Mouse (Mus musculus): Measurements from ENCODE around the gene Thumpd2.

Thumpd2 gene

DNA sequence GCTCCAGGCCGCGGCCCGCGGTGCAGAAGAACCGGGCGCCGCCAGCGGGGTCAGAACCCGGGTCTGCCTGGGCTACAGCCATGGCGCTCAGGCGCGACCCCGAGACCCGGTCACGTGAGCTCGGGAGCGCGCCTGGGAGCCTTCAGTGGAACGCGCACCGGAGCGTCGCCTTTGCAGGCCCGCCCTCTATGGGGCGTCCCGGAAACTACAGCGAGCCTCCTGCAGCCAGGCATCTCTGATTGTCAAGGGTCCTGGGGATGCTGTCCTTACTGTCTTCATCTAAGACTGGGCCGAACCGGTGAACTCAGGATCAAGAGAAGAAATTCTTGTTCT is at the start of gene Thumpd2:
Thumpd2 (minus strand) TSS at position 104 of the 333 bp plus-strand sequence.
- peak; percentile 78 to 83 for DNase-seq (ENCODE audit: low spot score in 2 of 2)

DNA sequence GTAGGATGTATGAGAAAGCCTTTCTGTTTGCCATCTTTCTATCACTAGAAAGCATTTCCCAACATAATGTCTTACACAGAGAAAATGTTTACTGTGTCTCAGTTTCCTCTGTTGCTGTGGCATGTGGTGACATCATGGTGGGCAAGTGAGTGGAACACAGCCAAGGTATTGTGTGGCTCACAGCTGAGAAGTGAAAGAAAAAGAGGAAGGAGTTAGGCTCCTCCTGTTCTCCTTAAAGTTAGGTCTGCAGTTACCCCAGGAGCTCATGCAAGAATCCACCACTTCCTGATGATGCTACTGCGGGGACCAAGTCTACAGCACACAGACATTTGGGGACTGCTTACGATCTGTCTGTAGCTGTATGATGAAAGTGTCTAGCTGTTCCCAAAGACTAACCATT is 39.4 kb upstream of the Thumpd2 start:
- no peak for DNase-seq (ENCODE audit: low spot score in 2 of 2)

DNA sequence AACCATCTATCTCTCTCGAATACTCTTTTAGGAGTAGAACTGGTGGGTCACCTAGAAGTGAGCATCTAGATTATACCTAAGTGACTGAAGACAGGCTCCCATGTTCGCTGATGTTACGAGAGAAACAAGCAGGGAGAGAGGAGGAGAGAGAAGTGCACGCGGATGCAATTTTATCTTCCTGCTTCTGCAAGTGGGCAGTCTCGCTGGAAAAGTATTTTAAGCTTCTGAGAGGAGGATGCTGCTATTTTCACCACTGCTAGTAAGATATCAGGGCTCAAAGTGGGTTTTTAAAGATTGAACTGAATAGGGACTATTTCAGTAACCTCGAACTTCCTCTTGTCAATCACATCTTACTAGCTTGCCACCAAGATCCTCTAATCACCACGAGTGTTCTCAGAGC is 38.0 kb upstream of the Thumpd2 start:
- DNase-seq (ENCODE audit: low spot score in 2 of 2), result no peak

DNA sequence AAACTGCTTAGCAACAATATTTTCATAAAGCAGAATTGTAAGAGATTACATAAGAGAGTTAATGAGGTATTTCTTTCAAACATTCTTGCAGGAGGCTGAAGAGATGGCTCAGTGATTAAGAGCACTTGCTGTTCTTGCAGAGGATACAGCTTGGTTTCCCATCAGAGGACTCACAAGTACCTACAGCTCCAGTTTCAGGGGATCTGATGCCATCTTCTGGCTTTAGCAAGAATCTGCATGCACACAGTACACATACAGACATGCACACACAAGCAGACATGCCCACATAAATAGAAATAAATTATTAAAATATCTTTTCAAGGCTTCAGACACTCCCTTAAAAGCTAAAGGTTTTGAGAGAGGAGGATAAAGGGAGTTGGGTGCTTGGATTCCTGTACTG is 33.6 kb upstream of the Thumpd2 start:
- DNase-seq (ENCODE audit: low spot score in 2 of 2), result no peak

DNA sequence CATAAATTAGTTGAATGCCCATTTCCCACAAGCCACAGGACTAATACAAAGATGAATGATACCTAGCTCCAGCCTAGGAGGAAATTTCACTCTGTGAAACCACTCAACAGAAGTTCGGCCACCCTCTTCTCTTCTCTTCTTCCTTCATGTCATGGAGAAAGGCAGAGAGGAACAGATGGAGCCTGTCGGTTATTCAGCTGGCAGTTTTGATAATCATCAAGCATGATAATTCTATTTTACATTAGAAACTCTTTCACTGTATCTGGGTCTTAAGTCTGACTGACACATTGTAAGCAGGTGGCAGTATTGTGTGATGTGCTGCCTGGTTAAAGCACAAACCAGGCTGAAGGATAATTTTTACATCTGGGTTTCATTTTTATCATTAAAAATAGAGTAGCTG is 31.6 kb upstream of the Thumpd2 start:
- no peak for DNase-seq (ENCODE audit: low spot score in 2 of 2)

DNA sequence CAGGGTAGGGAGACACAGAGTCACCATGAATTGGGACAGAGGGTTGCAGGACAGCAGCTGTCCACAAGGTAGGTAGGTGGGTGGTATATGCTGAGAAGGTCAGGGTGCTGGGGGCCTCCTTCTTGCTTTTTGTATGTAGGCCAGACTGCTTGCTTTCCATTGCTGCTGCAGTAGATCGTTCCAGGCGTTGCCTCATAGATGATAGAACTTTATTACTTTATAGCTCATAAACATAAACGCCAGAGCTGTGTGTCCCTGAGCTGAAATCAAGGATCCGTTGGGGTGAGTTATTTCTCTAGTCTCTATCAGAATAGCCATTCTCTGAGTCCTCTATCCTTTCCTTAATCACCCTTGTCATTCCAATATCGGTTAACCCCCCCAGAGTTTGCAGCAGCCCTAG is 27.9 kb upstream of the Thumpd2 start:
- no peak for DNase-seq (ENCODE audit: low spot score in 2 of 2)

DNA sequence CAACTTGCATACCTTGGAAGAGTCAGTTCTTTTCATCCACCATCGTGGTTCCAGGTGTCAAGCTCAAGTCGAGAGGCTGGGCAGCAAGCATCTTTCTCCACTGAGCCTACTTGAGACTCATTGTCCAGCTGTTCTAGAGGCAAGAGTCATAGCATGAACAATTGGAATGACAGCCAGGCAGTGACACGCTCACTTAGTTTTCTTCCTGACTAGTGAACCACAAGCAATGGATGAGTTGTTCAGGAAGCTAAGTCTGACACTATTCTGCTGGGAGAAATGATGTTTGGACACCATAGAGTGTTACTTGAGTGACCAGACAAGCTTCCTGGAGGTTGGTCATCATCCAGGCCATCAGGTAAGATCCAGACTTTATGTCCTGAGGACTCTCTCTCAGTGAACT is 24.0 kb upstream of the Thumpd2 start:
- DNase-seq (ENCODE audit: low spot score in 2 of 2), result no peak

DNA sequence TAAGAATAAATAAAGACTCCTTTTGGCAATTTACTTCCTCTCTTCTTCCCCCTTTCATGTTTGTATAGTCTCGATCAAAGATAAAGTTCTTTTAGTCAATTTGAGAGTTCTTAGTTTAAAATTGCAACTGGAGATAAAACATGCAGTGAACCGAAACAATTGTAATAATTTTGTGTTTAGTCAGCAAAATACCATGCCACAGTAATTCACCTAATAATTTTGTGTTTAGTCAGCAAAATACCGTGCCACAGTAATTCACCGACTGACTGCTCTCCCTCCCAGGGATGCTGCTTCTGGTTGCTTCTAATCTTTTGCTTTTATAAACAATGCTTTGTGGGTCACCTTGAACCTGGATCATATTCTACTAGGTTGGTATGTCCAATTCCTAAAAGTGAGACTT is 22.9 kb upstream of the Thumpd2 start:
- no peak for DNase-seq (ENCODE audit: low spot score in 2 of 2)

DNA sequence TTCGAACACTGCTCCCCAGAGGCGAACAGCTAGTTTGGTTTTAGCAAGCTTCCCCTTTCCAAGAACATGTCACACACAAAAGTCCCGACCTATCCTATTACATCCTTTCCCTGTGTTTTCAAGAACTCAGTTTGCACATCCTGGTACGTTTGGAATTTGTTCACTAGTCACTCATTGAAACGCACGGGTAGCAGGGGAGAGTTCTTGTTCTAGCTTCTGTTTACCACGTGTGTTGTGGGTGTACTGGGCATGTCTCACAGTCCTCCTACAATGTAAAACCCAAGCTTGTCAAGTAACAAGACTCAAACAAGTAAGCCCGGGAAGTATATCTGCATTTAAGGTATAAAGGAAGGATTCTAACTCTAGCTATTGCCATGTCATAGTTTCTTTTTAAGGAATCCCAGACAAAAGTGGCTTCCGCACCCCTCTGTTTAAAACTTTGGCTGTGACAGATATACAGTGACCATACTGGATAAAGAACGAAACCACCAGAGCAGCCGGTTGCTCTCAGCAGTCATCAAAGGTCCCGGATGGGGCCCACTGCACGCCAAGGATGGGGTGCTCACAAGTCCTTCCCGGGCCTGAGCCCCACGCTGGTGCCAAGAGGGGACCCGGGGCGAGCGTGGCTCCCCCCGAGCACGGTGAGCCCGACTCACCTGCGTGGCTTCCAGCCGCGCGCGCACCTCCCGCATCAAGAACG is 453 bp downstream of the Thumpd2 start:
- DNase-seq (ENCODE audit: low spot score in 2 of 2), result no peak

DNA sequence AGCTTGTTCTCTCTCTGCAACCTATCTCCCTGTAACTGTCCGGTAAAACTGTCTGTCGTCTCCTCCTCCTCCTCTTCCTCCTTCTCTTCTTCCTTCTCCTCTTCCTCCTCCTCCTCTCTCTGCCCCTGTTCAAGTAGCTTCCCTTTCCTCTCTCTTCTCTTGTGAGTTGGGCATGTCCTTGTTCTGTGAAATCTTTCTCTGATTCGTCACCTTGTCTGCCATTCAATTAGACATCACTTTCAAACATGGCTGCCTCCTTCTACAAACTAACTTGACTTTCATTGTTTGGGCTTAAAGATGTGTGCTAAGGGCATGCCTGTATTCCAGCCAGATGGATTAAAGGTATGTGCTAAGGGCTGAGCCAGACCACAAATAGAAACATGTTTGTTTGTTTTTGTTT is 1.5 kb downstream of the Thumpd2 start:
- DNase-seq (ENCODE audit: low spot score in 2 of 2), result no peak

DNA sequence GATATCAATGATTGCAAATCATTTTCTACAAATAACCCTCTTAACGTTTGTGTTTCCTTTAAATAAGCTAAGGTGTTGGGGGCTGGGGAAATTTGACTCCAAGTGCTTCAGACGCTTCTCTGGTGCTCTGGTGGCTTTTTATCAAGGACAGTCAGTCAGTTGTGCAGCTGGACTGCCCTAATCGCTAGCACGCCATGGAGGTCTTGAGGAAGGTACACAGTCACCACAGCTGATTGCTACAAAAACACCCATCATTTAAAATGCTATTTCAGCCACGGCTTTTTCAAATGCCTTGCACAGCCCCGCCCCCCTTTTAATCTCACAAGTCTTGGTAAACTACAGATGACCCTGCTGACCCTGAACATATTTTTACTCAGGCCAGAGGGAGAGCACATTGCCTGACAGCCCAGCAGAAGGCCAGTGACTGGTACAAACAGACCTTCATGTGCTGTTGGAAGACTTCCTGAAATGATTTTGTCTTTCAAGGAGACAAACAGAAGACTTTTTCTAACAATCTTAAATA is 2.5 kb downstream of the Thumpd2 start:
- DNase-seq (ENCODE audit: low spot score in 2 of 2), result no peak

DNA sequence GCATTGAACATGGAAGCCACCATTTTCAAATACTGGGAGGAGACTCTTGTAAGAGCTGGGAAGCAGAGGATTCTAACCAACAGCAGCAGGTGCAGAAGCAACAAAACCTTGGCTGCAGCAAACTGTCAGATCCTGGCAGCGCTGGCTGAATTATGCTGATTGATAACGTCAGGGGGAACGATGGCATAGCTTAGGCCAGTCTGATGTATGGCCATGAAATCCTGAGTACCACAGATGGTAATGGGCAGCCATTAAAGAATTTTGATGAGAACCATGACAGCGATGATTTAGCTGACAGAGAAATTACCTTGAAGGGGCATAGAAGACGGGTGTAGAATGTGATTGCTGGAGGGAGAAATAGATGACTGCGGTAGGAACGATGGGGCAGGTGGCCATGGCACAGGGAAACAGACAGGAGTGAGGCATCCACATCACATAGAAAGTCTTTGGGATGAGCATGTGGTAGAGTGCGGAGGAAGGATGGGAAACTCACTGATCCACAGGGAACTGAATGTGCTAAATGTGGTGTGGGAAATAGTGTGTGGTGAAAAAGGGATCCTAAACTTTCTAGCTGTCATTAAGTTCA is 8.0 kb downstream of the Thumpd2 start:
- no peak for DNase-seq (ENCODE audit: low spot score in 2 of 2)

DNA sequence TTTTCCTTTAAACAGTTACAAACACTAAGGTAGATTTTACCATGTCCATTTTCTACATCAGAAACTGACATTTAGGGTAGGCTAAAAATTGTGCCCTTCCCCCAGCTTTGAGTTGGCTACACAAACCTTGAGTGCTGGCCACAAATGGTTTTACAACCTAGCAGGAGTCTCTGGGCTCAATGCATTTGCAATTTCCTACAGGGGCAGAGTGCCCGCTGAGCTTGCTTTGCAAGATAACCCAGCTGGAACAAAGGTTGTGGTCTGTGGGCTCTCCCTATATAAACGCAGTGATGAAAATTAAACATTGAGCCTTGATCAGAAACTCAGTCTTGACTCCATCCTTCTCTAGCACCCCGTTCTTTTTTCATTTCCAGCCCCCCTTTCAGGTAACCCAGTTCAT is 8.8 kb downstream of the Thumpd2 start:
- no peak for DNase-seq (ENCODE audit: low spot score in 2 of 2)

DNA sequence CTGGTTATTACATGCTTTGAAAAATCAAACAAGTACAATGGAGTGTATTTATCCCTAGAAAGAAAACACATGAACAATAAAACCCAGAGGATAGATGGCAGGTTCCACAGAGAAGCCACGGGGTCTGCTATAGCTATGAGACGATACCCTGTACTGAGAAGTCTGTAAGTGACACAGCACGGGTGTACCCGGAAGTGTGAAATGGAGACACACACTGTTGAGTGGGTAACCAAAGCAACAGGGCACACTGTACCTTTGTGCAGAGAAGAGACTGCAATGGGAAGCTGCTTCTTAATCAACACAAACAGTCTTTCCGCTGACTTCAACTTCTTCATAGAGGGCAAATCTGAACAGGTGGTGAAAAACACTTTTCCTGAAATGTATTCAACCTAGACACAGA is 9.4 kb downstream of the Thumpd2 start:
- DNase-seq (ENCODE audit: low spot score in 2 of 2), result no peak

DNA sequence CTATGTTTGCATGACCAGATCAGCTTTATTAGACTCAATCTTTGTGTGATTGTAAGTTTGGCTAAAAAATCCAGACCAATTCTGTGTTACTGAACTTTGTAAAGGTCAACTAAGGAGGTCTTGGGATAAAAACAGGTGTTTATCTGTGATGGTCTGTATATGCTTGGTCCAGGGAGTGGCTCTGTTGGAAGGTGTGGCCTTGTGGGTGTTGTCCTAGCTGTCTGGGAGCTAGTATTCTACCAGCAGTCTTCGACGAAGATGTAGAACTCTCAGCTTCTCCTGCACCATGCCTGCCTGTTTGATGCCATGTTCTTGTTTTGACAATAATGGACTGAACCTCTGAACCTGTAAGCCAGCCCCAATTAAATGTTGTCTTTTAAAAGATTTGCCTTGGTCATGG is 11.6 kb downstream of the Thumpd2 start:
- DNase-seq (ENCODE audit: low spot score in 2 of 2), result no peak

DNA sequence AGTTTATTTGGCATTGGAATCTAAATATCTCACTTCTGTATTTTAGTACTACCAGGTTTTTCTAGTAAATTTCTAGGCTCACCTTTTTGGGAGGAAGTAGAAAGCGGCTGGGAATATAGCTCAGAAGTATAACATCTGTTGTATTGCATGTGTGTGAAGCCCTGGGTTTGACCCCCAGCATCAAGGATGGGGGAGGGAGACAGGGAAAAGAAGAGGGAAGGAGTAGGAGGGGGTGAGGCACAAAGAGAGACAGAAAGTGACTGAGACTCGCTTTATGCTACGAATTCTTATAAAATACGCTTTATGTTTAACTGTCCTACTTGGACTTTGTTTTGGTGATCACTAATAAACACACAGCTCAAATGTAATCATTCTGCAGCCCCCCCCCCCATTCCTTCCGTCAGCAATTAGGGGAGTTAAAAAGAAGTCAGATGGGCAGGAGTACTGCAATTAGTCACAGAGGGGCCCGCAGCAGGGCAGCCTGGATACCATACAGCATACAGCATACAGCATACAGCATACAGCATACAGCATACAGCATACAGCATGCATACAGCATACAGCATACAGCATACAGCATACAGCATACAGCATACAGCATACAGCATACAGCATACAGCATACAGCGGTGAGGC is 16.8 kb downstream of the Thumpd2 start:
- DNase-seq (ENCODE audit: low spot score in 2 of 2), result no peak

DNA sequence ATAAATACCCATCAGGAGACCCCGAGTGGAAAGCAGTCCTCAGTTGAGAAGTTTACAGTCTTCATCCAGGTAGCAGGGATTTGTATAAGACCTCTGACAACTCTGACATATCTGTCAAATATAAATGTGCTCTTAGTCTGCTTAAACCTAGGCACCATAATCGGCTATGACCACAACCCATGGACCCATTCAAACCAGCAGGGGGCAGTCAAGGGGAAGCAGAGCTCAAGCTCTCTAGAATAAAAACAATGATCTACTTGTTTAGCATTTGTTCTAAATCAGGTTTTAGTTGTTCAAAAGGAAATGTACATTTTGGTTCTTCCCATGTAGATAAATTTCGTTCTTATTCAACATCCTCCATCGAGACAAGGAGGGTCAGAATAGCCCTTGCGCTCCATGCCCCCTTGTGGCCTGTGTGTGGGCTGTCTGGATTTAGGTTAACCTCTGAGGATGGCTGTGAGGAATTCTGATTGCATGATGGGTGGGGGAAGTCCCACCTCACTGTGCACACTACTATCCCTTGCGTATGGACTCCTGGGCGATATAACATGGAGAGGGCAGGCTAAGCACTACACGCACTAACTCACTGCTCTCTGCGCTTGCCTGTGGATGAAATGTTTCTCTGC is 19.2 kb downstream of the Thumpd2 start:
- no peak for DNase-seq (ENCODE audit: low spot score in 2 of 2)

DNA sequence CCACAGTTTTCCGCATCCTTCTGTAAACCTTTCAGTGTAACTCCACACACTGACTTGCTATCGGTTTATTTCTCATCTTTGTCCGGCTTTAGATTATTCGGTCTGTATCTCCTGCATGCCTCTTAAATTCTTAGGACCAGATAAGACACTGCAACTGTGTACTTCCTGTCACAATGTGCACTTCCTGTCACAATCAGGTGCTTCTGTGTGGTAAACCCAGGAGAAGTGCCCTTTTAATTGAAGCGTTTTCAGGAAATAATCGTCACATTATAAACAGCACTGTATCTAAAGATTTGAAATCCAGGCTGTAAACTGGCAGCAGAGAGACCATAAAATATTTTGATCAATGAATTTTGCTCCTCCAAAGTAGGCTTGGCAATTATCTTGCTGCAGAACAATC is 19.8 kb downstream of the Thumpd2 start:
- no peak for DNase-seq (ENCODE audit: low spot score in 2 of 2)

DNA sequence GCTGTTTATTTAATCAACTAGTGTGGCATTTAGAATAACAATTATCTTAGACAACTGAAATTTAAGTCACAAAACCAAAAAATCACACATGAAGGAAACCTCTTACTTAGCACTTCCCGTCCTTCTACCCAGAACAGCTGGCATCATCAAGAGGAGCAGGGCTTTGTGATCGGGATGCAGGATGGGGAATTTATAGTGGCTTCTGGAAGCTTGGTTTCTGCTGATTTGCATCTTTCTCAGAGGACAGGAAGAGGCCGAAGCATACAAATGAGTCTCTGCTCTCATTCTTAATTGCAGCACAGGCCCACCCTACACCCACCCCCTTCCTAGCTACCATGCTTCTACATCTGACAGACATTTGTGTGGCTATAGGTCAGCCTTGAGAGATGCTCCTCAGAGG is 20.5 kb downstream of the Thumpd2 start:
- DNase-seq (ENCODE audit: low spot score in 2 of 2), result no peak

DNA sequence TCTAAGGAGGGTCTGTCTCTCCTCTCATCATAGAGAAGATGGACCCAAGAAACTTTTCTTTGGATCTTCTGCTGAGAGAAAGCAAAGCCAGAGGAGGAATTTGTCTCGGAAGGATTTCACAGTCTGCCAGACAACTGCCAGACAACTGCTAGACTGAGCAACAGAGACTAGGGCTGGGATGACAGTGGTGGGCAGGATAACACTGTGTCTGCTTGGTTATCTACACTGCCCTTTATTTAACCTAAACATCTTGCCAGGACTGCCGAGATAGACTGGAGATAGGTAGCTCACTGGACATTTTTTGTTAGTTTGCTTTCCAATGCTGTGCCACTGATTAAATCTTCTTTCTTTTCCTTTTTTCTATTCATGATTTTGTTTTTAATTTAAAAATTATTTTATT is 23.2 kb downstream of the Thumpd2 start:
- no peak for DNase-seq (ENCODE audit: low spot score in 2 of 2)

DNA sequence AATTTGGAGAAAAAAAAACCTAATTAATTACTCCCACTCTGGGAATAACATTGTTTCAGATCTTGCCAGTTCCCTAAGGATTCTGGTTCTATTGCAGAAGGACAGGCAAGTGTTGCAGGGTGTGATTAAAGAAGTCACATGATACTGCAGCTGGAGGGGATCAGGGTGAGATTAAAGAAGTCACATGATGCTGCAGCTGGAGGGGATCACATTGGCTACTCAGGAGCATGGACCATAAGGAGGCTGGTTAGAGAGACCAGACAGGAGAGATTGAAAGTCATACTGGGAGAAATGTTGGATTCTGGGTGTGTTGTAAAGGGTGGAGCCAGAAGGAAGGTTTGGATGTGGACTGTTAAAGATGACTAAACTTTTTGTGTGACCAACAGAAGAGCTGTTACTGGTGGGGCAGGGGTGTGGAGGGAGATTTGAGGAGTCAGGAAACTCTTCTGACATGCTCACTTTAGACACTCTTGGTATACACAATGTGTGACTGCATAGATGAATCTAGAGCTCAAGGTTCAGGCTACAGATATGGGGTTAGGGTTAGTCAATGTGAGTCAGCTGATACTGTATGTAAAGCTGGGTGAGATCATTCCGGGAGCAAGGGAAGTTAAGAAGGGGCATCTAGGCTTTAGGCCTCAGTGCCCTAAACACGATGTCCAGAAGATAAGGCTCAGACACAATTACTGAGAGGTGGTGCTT is 26.0 kb downstream of the Thumpd2 start:
- no peak for DNase-seq (ENCODE audit: low spot score in 2 of 2)

DNA sequence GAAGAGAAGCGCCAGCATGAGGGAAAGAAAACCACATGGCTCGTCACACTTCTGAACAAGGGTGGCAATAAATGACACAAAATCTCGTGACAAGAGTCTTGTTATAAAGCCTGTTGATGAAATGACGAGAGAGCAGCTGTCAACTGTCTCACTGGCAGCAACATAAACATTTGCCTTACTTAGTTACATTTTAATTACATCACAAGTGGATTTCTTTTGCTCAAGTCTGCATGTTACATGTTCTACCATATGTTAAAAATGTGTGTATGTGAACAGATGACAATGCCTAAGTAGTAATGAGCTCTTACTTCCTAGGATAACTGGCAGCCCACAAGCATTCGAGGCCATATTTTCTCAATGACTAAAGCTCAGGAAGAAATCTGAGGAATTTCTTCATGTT is 29.5 kb downstream of the Thumpd2 start:
- no peak for DNase-seq (ENCODE audit: low spot score in 2 of 2)

Measured in urinary bladder, adult 18-20 months (tissue).